Mouse (Mus musculus): ENCODE data around the gene Zfp287.

GRCm38 (mm10) chr11:62670006-62670405 lies 61.7 kb downstream of the Zfp287 start:
- no peak for TF ChIP-seq CTCF (IDR thresholded peaks at IDR 0.05; ENCODE audit: low read depth, low read length)
- TF ChIP-seq GATA1 (IDR thresholded peaks at IDR 0.05; ENCODE audit: borderline replicate concordance, low read length): no peak
